Mouse (Mus musculus): ENCODE data around the gene Ispd.

DNA sequence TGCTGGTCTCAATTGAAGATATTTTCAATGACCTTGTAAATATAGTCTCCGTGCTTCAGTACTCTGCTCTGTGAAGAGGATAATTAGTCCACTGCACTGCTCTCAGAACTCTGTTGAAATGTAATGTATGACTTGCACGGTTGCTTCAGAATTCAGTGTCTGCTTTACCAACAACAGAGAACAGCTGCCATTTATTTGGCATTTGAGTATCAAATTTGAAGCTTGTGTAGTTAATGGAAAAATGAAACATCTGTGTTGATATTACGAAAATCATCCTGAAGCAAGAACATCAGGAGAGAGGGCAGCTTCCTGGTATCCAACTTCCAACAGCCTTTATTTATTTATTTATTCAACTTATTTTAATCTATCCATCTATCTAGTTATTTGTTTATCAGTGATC lies 337.8 kb downstream of the Ispd start:
- TF ChIP-seq MAFK (IDR thresholded peaks at IDR 0.05; ENCODE audit: insufficient read depth, low read depth, low read length) (no peak), CHD2 (IDR thresholded peaks at IDR 0.05; ENCODE audit: low read depth, low read length) (no peak), ZC3H11A (IDR thresholded peaks at IDR 0.05; ENCODE audit: borderline replicate concordance, low read depth, low read length) (no peak), ZNF384 (IDR thresholded peaks at IDR 0.05; ENCODE audit: low read depth, low read length) (no peak), HCFC1 (IDR thresholded peaks at IDR 0.05; ENCODE audit: borderline replicate concordance, insufficient read depth, low read length) (no peak)
